Mouse (Mus musculus) G1E (cell line): ENCODE data around the gene Chadl.

Source experiments
- CTCF ChIP-seq: IDR thresholded peaks from 2 replicates; pipeline ENCODE4 v1.5.1; 2012; ENCODE audit warnings: low read depth, low read length, inconsistent platforms, mixed read lengths
- GATA1 ChIP-seq: IDR thresholded peaks from 2 replicates; pipeline ENCODE4 v1.6.1; 2012; ENCODE audit warnings: borderline replicate concordance, low read length, inconsistent platforms, mixed read lengths
- GATA2 ChIP-seq: IDR thresholded peaks from 2 replicates; pipeline ENCODE4 v1.6.1; 2012; ENCODE audit warnings: low read depth, low read length, inconsistent platforms, borderline replicate concordance
- POLR2AphosphoS5 ChIP-seq: IDR thresholded peaks from 2 replicates; pipeline ENCODE4 v1.6.1; 2012; ENCODE audit warnings: low read depth, low read length, inconsistent platforms; ENCODE audit not compliant: insufficient replicate concordance
- TAL1 ChIP-seq: conservative IDR thresholded peaks from 2 replicates; pipeline ENCODE4 v1.6.1; 2012; ENCODE audit warnings: low read depth, low read length, inconsistent platforms, mixed read lengths

DNA sequence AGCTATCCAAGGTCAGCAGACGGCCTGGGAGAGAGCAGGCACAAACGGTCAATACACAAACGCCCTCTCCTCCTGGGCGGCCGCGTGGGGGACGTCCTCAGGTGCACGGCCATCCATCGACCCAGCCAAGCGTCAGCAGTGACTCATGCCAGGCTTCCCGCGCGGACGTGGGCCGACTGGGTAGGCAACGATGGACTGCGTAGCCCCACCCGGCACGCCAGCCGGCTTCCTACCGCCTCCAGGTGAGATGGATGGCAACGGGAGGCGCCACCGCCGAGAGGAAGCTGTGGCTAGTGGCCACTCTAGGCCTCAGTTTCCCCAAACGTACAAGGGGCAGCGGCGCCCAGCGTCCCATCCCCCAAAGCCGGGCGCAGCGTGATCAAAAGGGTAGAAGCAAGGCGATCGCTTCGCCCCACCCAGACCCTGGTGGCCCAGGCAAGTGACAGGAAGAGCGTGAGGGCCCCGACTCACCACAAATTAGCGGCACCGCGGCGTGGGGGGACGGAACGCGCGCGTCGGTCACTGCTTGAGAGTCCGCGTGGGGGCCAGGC, 32.2 kb upstream of the Chadl start:
- TF ChIP-seq CTCF: no peak
- no peak for TF ChIP-seq GATA1
- no peak for TF ChIP-seq POLR2AphosphoS5
- TF ChIP-seq TAL1: no peak
- TF ChIP-seq GATA2: no peak
